Mouse (Mus musculus) bone marrow macrophage, adult 2 months (primary cell): ENCODE measurements at regions not wholly inside any gene's neighbourhood (a gene's known extent, or its start where the extent isn't known, plus 50 kb on each side); places are given as distances from the start of the nearest gene placed in this dataset.

Experiments used
- H3K27ac ChIP-seq: 2 replicates; pipeline ENCODE4 v1.5.1; 2012; ENCODE audit warnings: low read depth, low read length; ENCODE audit not compliant: insufficient read depth
- H3K4me1 ChIP-seq: 2 replicates; pipeline ENCODE4 v1.6.1; 2012; ENCODE audit warnings: low read length; ENCODE audit not compliant: control insufficient read depth, insufficient read depth
- H3K4me3 ChIP-seq: 2 replicates; pipeline ENCODE4 v1.5.1; 2012; ENCODE audit warnings: mild to moderate bottlenecking, low read length, moderate library complexity; ENCODE audit not compliant: insufficient read depth
- CTCF ChIP-seq: IDR thresholded peaks from 2 replicates; pipeline ENCODE4 v1.5.1; 2012; ENCODE audit warnings: low read depth, mild to moderate bottlenecking, low read length, moderate library complexity
- POLR2A ChIP-seq: IDR thresholded peaks from 2 replicates; pipeline ENCODE4 v1.6.1; 2012; ENCODE audit warnings: mild to moderate bottlenecking, low read depth, low read length, borderline replicate concordance

DNA sequence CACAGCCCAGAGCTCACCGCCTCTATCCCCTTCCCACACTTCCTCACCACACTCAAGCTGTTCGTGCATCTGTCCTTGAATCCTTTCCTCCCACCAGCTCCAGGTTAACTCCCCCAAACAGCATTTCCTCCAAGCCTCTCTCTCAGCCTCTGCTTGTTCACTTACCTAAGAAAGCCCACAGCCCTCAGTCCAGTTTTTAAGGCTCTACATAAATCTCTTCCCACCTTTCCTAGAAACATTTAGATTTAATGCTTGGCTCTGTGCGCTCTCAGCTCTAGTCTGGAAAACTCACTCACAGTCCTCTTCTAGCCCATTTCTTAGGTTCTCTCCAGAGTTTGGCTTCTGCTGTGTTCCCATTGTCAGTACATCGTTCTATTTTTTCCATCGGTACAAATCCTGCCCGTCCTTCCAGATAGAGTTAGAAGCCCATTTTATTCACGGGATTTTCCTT is 242.9 kb upstream of the Adgrl2 start:
- Histone ChIP-seq H3K4me1 (no peaks in the 10 kb centered on the region), H3K4me3 (no peak overlapping the region), H3K27ac (no peak overlapping the region)
- TF ChIP-seq CTCF: no peak
- no peak for TF ChIP-seq POLR2A

- no peak overlapping the region for H3K27ac ChIP-seq
- no peak for TF ChIP-seq POLR2A
- no peak for TF ChIP-seq CTCF
- H3K4me3 ChIP-seq: no peak overlapping the region
- no peaks in the 10 kb centered on the region for H3K4me1 ChIP-seq
Observed at GRCm38 (mm10) chr3:149231346-149231745, 241.0 kb upstream of the Adgrl2 start.

- TF ChIP-seq CTCF (no peak), POLR2A (no peak)
- Histone ChIP-seq H3K4me3 (no peak overlapping the region), H3K4me1 (peaks cover 5% of the 10 kb centered on the region), H3K27ac (no peak overlapping the region)
Observed at GRCm38 (mm10) chr3:149227556-149227955, 237.2 kb upstream of the Adgrl2 start.

- TF ChIP-seq POLR2A: no peak
- no peak for TF ChIP-seq CTCF
- Histone ChIP-seq H3K4me1 (peaks cover 8% of the 10 kb centered on the region), H3K4me3 (no peak overlapping the region), H3K27ac (no peak overlapping the region)
Observed at GRCm38 (mm10) chr3:149226723-149227122, 236.4 kb upstream of the Adgrl2 start.

- H3K27ac ChIP-seq: no peak overlapping the region
- TF ChIP-seq POLR2A (no peak), CTCF (no peak)
- H3K4me1 ChIP-seq: peaks cover 17% of the 10 kb centered on the region
- no peak overlapping the region for H3K4me3 ChIP-seq
Observed at GRCm38 (mm10) chr3:149225684-149226083, 235.3 kb upstream of the Adgrl2 start.

GRCm38 (mm10) chr3:149224271-149224670 is 233.9 kb upstream of the Adgrl2 start:
- Histone ChIP-seq H3K4me3 (no peak overlapping the region), H3K27ac (no peak overlapping the region), H3K4me1 (peaks cover 28% of the 10 kb centered on the region)
- no peak for TF ChIP-seq POLR2A

DNA sequence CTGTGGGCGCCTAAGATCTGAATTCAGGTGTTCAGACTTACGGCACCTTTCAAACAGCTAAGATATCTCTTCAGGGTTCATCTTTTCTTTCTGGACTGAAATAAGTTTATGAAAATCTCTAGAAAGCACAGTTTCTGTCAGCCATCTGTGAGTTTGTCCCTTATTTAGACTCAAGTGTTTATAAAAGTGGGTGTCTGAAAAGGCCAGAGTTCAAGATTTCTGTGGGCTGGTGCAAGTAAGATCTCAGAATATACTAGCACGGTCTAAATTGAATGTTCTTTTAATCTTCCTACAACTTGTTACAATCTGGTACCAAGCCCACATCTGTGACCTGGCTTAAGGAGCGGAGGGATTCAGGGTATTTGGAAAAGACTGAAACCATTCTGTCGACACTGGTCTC is 233.4 kb upstream of the Adgrl2 start:
- no peak overlapping the region for H3K4me3 ChIP-seq
- peaks cover 31% of the 10 kb centered on the region for H3K4me1 ChIP-seq
- H3K27ac ChIP-seq: no peak overlapping the region
- TF ChIP-seq POLR2A (no peak), CTCF (no peak)

DNA sequence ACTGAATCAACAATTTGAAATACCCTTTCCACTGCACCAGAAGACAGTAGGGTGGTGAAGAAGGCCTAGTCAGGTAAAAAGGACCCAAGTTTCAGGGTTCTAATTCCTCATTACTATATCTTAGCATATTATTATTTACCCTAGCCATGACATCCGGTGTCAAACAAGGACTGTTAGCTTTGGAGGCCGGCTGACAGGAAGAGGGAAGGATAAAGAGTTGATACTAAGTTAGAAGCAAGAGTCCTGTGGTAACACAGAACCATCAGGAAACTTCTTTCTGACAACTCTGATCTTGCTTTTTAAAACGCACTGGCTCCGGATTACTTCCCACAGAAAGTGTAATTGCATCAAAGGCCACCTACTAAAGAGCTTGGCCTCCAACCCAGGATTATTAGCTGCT is 230.6 kb upstream of the Adgrl2 start:
- no peak for TF ChIP-seq POLR2A
- no peak for TF ChIP-seq CTCF
- H3K4me3 ChIP-seq: no peak overlapping the region
- H3K27ac ChIP-seq: peak overlapping the region; percentile 80
- peaks cover 31% of the 10 kb centered on the region for H3K4me1 ChIP-seq

- H3K4me1 ChIP-seq: peaks cover 31% of the 10 kb centered on the region
- no peak overlapping the region for H3K4me3 ChIP-seq
- TF ChIP-seq CTCF (no peak), POLR2A (no peak)
- peak overlapping the region; percentile 80 for H3K27ac ChIP-seq
Observed at GRCm38 (mm10) chr3:149220304-149220951, 230.1 kb upstream of the Adgrl2 start.

DNA sequence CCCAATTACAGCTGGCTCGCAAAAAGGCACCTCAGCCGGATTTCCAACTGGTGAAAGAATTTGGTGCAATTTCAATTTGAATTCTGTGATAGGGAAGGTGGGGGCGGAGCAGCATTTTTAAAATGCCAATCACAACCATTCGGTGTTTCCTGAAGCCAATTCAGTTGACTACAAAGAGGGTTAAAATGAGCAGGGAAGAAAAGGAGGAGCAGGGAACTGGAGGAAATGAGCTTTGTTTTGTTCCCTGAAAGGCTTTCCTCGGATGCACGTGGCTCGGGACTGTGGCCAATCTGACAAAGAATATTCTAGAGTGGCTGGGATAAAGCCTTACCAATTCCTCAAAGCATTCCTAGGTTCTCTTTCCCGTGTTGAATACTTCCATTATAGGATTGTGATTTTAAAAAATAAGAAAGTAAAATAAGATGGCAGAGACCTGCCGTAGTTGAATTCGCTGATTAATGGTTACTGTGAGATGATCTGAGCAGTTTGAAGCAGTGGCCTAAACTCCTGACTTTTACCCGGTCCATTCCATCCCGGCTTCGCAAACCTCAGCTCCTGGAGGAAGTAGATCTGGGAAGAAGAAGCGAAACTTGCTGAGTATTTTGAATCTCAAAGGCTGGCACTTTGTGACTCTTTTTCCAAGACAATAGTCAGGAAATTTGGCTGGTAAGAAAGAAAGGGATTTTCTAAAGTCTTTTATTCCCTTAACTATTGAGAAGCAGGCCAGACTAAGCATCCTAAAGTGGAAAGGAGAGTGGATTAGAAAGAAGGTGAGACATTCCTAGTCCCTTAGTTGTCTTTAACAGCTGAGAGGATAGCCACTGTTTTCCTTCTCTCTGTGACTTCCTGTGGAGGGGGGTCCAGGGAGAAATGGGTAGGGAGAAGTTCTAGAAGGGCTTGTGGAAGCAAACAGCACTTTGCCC is 229.3 kb upstream of the Adgrl2 start:
- H3K4me1 ChIP-seq: peaks cover 31% of the 10 kb centered on the region
- no peak for TF ChIP-seq CTCF
- no peak for TF ChIP-seq POLR2A
- no peak overlapping the region for H3K4me3 ChIP-seq
- H3K27ac ChIP-seq: peak overlapping the region; percentile 81
